Mouse (Mus musculus) embryo, embryonic 10.5 days (tissue): ENCODE measurements around the gene Tmem254b.
"Not testable (repeated sequence)": the region's sequence is repeated elsewhere in the genome, so short reads cannot be mapped to it uniquely, and the experiment has no call there.

ENCODE experiments used
- DNase-seq: peaks from one replicate; pipeline ENCODE4 v3.0.0-alpha.2; 2015; ENCODE audit warnings: low spot score

Tmem254b gene

DNA sequence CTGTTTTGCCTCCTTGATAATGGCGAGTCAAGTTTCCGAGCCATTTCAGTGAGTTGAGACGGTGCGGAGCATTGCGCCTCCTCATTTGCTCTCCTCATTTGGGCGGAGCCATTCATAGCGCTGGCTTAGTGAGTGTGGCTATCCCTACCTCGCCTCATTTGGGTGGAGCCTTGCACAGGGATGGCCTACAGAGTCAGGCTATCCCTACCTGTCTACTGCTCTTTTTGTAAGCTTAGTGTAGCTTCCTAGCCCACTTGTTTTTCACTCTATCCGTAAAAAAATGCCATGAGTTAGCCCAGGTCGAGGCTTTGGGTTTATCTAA lies at the start of gene Tmem254b:
Gene Tmem254b (minus strand): TSS at position 116 of the 322 bp plus-strand sequence.
- not testable (repeated sequence) for DNase-seq

DNA sequence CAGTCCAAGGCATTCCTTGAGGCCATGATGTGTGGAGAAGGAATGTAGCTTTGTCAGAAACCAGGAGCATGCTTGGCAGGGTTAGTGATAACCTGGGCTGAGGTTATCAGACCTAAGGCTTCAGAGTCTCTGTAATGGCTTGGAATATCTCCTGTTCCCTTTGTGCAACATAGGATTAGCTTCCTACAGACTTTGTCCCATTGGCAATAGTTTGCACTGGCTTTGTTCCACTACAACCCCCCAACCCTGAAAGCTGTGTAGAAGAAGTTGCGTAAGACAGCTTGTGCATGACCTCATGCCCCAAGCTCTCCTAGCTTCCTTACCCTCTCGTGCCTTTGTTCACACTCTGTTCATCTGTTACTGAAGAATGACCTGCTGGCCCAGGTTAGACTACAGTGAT lies 30.3 kb upstream of the Tmem254b start:
- DNase-seq: not testable (repeated sequence)

DNA sequence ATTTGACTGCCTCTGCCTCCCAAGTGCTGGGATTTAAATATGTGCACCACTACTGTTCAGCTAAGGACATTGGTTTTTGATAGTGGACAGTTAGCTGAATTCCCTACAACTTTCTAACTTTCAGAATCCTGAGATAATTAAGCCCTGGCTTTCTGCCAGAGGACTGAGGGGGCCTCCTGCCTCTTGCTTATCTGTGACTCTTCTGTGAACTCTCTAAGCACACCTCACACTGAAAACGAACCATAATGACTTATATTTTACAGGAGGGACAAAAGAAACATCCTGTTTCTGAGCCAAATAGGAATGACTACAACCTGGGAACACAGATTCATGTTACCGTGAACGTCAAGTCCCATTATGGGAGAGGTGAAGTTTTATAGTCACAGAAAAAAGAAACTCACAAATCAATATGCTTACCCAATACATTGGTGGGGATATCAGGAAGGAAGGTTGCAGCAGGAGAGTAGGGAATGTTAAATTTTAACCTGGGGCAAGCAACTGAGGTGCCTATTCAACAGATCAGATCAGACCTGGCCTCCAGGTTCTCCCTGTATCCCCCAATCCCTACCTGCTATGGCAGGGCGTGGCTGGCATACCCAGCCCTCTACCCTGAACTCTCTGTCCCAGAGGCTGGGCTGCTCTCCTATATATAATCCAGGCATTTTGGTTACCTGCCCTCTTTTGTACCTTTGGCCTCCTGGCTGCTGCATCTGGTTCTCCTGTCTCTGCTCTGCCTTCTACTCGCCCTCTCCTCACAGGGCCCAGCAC lies 9.6 kb upstream of the Tmem254b start:
- not testable (repeated sequence) for DNase-seq

DNA sequence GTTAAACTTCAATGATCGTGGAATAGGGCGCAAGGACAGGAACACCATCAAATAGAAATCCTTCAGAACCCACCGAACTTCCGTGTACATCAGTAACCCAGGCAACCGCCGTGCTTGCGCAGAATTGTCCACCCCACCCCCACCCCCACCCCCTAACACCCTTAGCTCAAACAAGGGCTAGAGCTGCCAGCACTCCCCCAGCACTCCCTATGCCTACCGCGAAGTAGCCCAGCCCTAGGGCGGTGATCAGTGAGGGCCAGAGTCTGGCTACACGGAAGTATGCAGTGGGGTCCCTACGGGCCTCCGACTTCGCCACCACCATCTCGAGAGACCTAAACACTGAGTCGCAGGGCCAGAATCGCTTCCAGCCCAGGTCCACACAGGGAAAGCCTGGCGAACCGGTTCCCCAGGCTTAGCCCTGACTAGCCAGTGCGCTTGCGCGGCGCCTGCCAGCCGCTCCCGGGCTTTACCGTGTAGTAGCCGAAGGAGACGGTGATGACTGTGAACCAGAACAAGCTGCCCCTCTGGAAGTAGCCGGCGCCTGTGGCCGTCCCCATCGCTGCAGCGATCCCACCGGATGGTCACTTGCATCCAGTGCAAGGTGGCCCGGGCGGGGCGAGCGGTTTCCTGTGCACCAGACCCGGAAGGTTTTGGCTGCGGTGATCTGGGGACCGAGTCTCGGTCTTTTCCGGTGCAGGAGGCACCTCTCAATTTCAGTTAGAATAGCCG lies 480 bp downstream of the Tmem254b start:
- not testable (repeated sequence) for DNase-seq

- DNase-seq: not testable (repeated sequence)
Measured at GRCm38 (mm10) chr14:26197851-26198250, 9.0 kb downstream of the Tmem254b start.

- DNase-seq: not testable (repeated sequence)
Measured at GRCm38 (mm10) chr14:26188361-26188760, 18.5 kb downstream of the Tmem254b start.

GRCm38 (mm10) chr14:26186638-26187037 lies 20.2 kb downstream of the Tmem254b start:
- not testable (repeated sequence) for DNase-seq

- not testable (repeated sequence) for DNase-seq
Measured at GRCm38 (mm10) chr14:26182380-26182779, 24.5 kb downstream of the Tmem254b start, which contains the start of gene Plac9b. TSS of gene Plac9b (minus strand) at chr14:26182480.

- DNase-seq: not testable (repeated sequence)
Measured at GRCm38 (mm10) chr14:26181660-26182059, 25.2 kb downstream of the Tmem254b start.

DNA sequence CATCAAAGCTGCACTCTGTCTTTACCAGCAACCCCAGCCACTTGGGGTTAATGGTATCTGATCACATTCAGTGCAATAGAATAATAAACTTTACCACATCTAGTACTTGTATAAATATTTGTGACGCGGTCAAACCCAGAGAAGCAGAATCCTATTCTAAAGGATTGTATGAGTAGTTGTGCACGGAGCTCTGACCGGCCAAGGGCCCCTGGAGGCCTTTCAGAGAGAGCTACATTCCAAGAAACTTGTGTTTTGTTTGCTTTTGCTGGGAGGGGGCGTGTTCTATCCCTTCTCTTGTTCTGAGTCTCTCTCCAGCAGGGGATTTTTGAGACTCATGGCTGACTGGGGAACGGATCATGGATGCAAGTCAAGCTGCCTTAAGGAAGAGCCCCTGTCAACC lies 31.8 kb downstream of the Tmem254b start:
- DNase-seq: not testable (repeated sequence)

- not testable (repeated sequence) for DNase-seq
Measured at GRCm38 (mm10) chr14:26173955-26174354, 32.9 kb downstream of the Tmem254b start.

- not testable (repeated sequence) for DNase-seq
Measured at GRCm38 (mm10) chr14:26165266-26165665, 41.6 kb downstream of the Tmem254b start.

- not testable (repeated sequence) for DNase-seq
Measured at GRCm38 (mm10) chr14:26162423-26162822, 44.4 kb downstream of the Tmem254b start.

- DNase-seq: not testable (repeated sequence)
Measured at GRCm38 (mm10) chr14:26161156-26161555, 45.7 kb downstream of the Tmem254b start.

- not testable (repeated sequence) for DNase-seq
Measured at GRCm38 (mm10) chr14:26156032-26156431, 50.8 kb downstream of the Tmem254b start.
